Mouse (Mus musculus) ovary, postnatal 36 days (tissue): ENCODE results near the gene Hltf.
"Not testable (repeated sequence)": the region's sequence is repeated elsewhere in the genome, so short reads cannot be mapped to it uniquely, and the experiment has no call there.

Experiments
- DNase-seq: peaks from one replicate; pipeline ENCODE4 v3.0.0; 2022; ENCODE audit warnings: low spot score, mixed read lengths

The Hltf gene

GRCm38 (mm10) chr3:20057306-20058196 lies at the start of gene Hltf:
TSS of gene Hltf (plus strand) at chr3:20057811.
- peak; percentile 91 for DNase-seq

GRCm38 (mm10) chr3:20010464-20010863 lies 47.1 kb upstream of the Hltf start:
- no peak for DNase-seq

GRCm38 (mm10) chr3:20010905-20011304 lies 46.7 kb upstream of the Hltf start:
- not testable (repeated sequence) for DNase-seq

- DNase-seq: no peak
These were observed 43.2 kb upstream of the Hltf start for GRCm38 (mm10) chr3:20014454-20014853.

GRCm38 (mm10) chr3:20018076-20018475 lies 39.5 kb upstream of the Hltf start:
- no peak for DNase-seq

GRCm38 (mm10) chr3:20023832-20024231 lies 33.8 kb upstream of the Hltf start:
- DNase-seq: no peak

GRCm38 (mm10) chr3:20026481-20026880 lies 31.1 kb upstream of the Hltf start:
- no peak for DNase-seq

GRCm38 (mm10) chr3:20026996-20027689 lies 30.5 kb upstream of the Hltf start:
- DNase-seq: no peak

- no peak for DNase-seq
These were observed 29.8 kb upstream of the Hltf start for GRCm38 (mm10) chr3:20027788-20028187.

GRCm38 (mm10) chr3:20028640-20029039 lies 29.0 kb upstream of the Hltf start:
- no peak for DNase-seq

GRCm38 (mm10) chr3:20030807-20031206 lies 26.8 kb upstream of the Hltf start:
- no peak for DNase-seq

GRCm38 (mm10) chr3:20033761-20034718 lies 23.6 kb upstream of the Hltf start:
- DNase-seq: no peak

GRCm38 (mm10) chr3:20034719-20035404 lies 22.7 kb upstream of the Hltf start, which contains the start of gene Hps3:
TSS of gene Hps3 (minus strand) at chr3:20035315.
- DNase-seq: peak; percentile 82

GRCm38 (mm10) chr3:20036069-20036468 lies 21.5 kb upstream of the Hltf start:
- DNase-seq: no peak

- not testable (repeated sequence) for DNase-seq
These were observed 16.1 kb upstream of the Hltf start for GRCm38 (mm10) chr3:20041461-20041860.

GRCm38 (mm10) chr3:20044736-20045135 lies 12.9 kb upstream of the Hltf start:
- not testable (repeated sequence) for DNase-seq

GRCm38 (mm10) chr3:20058197-20058541 lies 558 bp downstream of the Hltf start:
- DNase-seq: no peak

GRCm38 (mm10) chr3:20076145-20077053 lies 18.8 kb downstream of the Hltf start:
- no peak for DNase-seq

- DNase-seq: no peak
These were observed 24.6 kb downstream of the Hltf start for GRCm38 (mm10) chr3:20082161-20082560.

- no peak for DNase-seq
These were observed 46.2 kb downstream of the Hltf start for GRCm38 (mm10) chr3:20103830-20104229.
